Mouse (Mus musculus) intestine, embryonic 14.5 days (tissue): ENCODE measurements at regions not wholly inside any gene's neighbourhood (a gene's known extent, or its start where the extent isn't known, plus 50 kb on each side); places are given as distances from the start of the nearest gene placed in this dataset.

ENCODE experiments used
- ATAC-seq: fragments of 200-750 bp; cut with Nextera tagmentation; replicated peaks from 2 replicates; pipeline ENCODE4 v1.8.0; 2017; ENCODE audit warnings: low read depth, moderate number of reproducible peaks, moderate TSS enrichment, moderate library complexity; ENCODE audit not compliant: low FRiP score, low TSS enrichment
- DNase-seq: peaks from one replicate; pipeline ENCODE4 v3.0.0-alpha.2; 2018; ENCODE audit warnings: low spot score
- H3K27ac ChIP-seq: fragments of 300-500 bp; sonication (generic); 2 replicates; pipeline ENCODE4 v1.5.1; 2014; ENCODE audit warnings: low read depth, mild to moderate bottlenecking, control low read depth
- H3K27me3 ChIP-seq: fragments of 300-500 bp; sonication (generic); replicated peaks from 2 replicates; pipeline ENCODE4 v1.6.1; 2014; ENCODE audit warnings: low read length, control low read depth; ENCODE audit not compliant: control insufficient read depth, insufficient read depth
- H3K36me3 ChIP-seq: fragments of 300-500 bp; sonication (generic); 2 replicates; pipeline ENCODE4 v1.6.1; 2014; ENCODE audit warnings: low read length, control low read depth; ENCODE audit not compliant: control insufficient read depth, insufficient read depth
- H3K4me1 ChIP-seq: fragments of 300-500 bp; sonication (generic); replicated peaks from 2 replicates; pipeline ENCODE4 v1.6.1; 2014; ENCODE audit warnings: low read length, control low read depth, mixed read lengths; ENCODE audit not compliant: control insufficient read depth, insufficient read depth
- H3K4me2 ChIP-seq: fragments of 300-500 bp; sonication (generic); 2 replicates; pipeline ENCODE4 v1.6.1; 2014; ENCODE audit warnings: low read length
- H3K4me3 ChIP-seq: fragments of 300-500 bp; sonication (generic); 2 replicates; pipeline ENCODE4 v1.5.1; 2014; ENCODE audit warnings: low read depth, low read length, control low read depth, mixed read lengths
- H3K9ac ChIP-seq: fragments of 300-500 bp; sonication (generic); 2 replicates; pipeline ENCODE4 v1.6.1; 2014; ENCODE audit warnings: mild to moderate bottlenecking, low read length
- H3K9me3 ChIP-seq: fragments of 300-500 bp; sonication (generic); 2 replicates; pipeline ENCODE4 v1.6.1; 2016; ENCODE audit warnings: low read length, control low read depth; ENCODE audit not compliant: control insufficient read depth
- WGBS: fragments of 180-500 bp; shearing (Covaris S2); extraction: QIAGEN DNeasy Blood & Tissue Kit; methylation state at CpG from one replicate; pipeline ENCODE4 v1.1.7; 2014; 5-methylcytosine and 5-hydroxymethylcytosine counted together

GRCm38 (mm10) chr8:46898697-46899445, 87.8 kb upstream of the Enpp6 start:
- Histone ChIP-seq H3K27ac (no peak overlapping the region), H3K9ac (no peak overlapping the region), H3K4me1 (no peaks in the 10 kb centered on the region), H3K27me3 (no peaks in the 10 kb centered on the region), H3K9me3 (no peaks in the 10 kb centered on the region), H3K4me2 (no peak overlapping the region), H3K4me3 (no peak overlapping the region), H3K36me3 (no peaks in the 10 kb centered on the region)
- 54% methylated on average over 5 of the region's 5 CpGs for WGBS
- DNase-seq (no peak), ATAC-seq (no peak)

GRCm38 (mm10) chr8:46900826-46901225, 85.9 kb upstream of the Enpp6 start:
- Histone ChIP-seq H3K36me3 (no peaks in the 10 kb centered on the region), H3K4me1 (no peaks in the 10 kb centered on the region), H3K4me2 (no peak overlapping the region), H3K9me3 (no peaks in the 10 kb centered on the region), H3K9ac (no peak overlapping the region), H3K4me3 (no peak overlapping the region), H3K27me3 (no peaks in the 10 kb centered on the region), H3K27ac (no peak overlapping the region)
- WGBS: 95% methylated on average over 4 of the region's 4 CpGs
- DNase-seq (no peak), ATAC-seq (no peak)

GRCm38 (mm10) chr8:46904731-46905130, 82.0 kb upstream of the Enpp6 start:
- H3K4me1 ChIP-seq: no peaks in the 10 kb centered on the region
- no peaks in the 10 kb centered on the region for H3K9me3 ChIP-seq
- H3K36me3 ChIP-seq: no peaks in the 10 kb centered on the region
- H3K27me3 ChIP-seq: no peaks in the 10 kb centered on the region
- no peak overlapping the region for H3K4me2 ChIP-seq
- no peak overlapping the region for H3K27ac ChIP-seq
- H3K4me3 ChIP-seq: no peak overlapping the region
- ATAC-seq: no peak
- WGBS: 68% methylated on average over 3 of the region's 3 CpGs
- no peak overlapping the region for H3K9ac ChIP-seq
- DNase-seq: no peak

- Histone ChIP-seq H3K9me3 (no peaks in the 10 kb centered on the region), H3K27me3 (no peaks in the 10 kb centered on the region), H3K4me3 (no peak overlapping the region), H3K4me2 (no peak overlapping the region), H3K27ac (no peak overlapping the region), H3K9ac (no peak overlapping the region), H3K36me3 (no peaks in the 10 kb centered on the region), H3K4me1 (no peaks in the 10 kb centered on the region)
- DNase-seq (no peak), ATAC-seq (no peak)
- 77% methylated on average over 11 of the region's 11 CpGs for WGBS
Measured at GRCm38 (mm10) chr8:46907390-46907789, 79.3 kb upstream of the Enpp6 start.

- Histone ChIP-seq H3K4me1 (no peaks in the 10 kb centered on the region), H3K27ac (no peak overlapping the region), H3K9me3 (no peaks in the 10 kb centered on the region), H3K9ac (no peak overlapping the region), H3K4me2 (no peak overlapping the region), H3K4me3 (no peak overlapping the region), H3K27me3 (no peaks in the 10 kb centered on the region), H3K36me3 (no peaks in the 10 kb centered on the region)
- DNase-seq (no peak), ATAC-seq (no peak)
- 87% methylated on average over 4 of the region's 4 CpGs for WGBS
Measured at GRCm38 (mm10) chr8:46908186-46908585, 78.5 kb upstream of the Enpp6 start.

GRCm38 (mm10) chr8:46913956-46914355, 72.7 kb upstream of the Enpp6 start:
- H3K4me2 ChIP-seq: no peak overlapping the region
- H3K9ac ChIP-seq: no peak overlapping the region
- no peaks in the 10 kb centered on the region for H3K27me3 ChIP-seq
- DNase-seq (no peak), ATAC-seq (no peak)
- 51% methylated on average over 5 of the region's 5 CpGs for WGBS
- no peaks in the 10 kb centered on the region for H3K36me3 ChIP-seq
- H3K27ac ChIP-seq: no peak overlapping the region
- no peaks in the 10 kb centered on the region for H3K9me3 ChIP-seq
- H3K4me1 ChIP-seq: 0 out of 2 replicates have a peak, but pooled peaks cover 2% of the 10 kb centered on the region
- no peak overlapping the region for H3K4me3 ChIP-seq

GRCm38 (mm10) chr8:46920071-46920470, 66.6 kb upstream of the Enpp6 start:
- Histone ChIP-seq H3K9ac (no peak overlapping the region), H3K27me3 (no peaks in the 10 kb centered on the region), H3K4me1 (no peaks in the 10 kb centered on the region), H3K4me3 (no peak overlapping the region), H3K9me3 (no peaks in the 10 kb centered on the region), H3K36me3 (no peaks in the 10 kb centered on the region), H3K27ac (no peak overlapping the region), H3K4me2 (no peak overlapping the region)
- WGBS: 30% methylated on average over 3 of the region's 3 CpGs
- DNase-seq (no peak), ATAC-seq (no peak)

GRCm38 (mm10) chr8:46921075-46921474, 65.6 kb upstream of the Enpp6 start:
- H3K4me3 ChIP-seq: no peak overlapping the region
- H3K9ac ChIP-seq: no peak overlapping the region
- H3K4me1 ChIP-seq: no peaks in the 10 kb centered on the region
- no peaks in the 10 kb centered on the region for H3K9me3 ChIP-seq
- no peak for ATAC-seq
- DNase-seq: no peak
- H3K27me3 ChIP-seq: no peaks in the 10 kb centered on the region
- 82% methylated on average over 11 of the region's 11 CpGs for WGBS
- H3K4me2 ChIP-seq: no peak overlapping the region
- H3K27ac ChIP-seq: no peak overlapping the region
- H3K36me3 ChIP-seq: no peaks in the 10 kb centered on the region

- H3K4me3 ChIP-seq: no peak overlapping the region
- H3K9me3 ChIP-seq: no peaks in the 10 kb centered on the region
- 89% methylated on average over 7 of the region's 7 CpGs for WGBS
- no peak overlapping the region for H3K27ac ChIP-seq
- no peaks in the 10 kb centered on the region for H3K4me1 ChIP-seq
- ATAC-seq (no peak), DNase-seq (no peak)
- no peaks in the 10 kb centered on the region for H3K27me3 ChIP-seq
- no peak overlapping the region for H3K4me2 ChIP-seq
- no peaks in the 10 kb centered on the region for H3K36me3 ChIP-seq
- H3K9ac ChIP-seq: no peak overlapping the region
Measured at GRCm38 (mm10) chr8:46921585-46921984, 65.1 kb upstream of the Enpp6 start.
